ENCODE assay signal across 9 mouse cellular contexts in the genomic region with DNA sequence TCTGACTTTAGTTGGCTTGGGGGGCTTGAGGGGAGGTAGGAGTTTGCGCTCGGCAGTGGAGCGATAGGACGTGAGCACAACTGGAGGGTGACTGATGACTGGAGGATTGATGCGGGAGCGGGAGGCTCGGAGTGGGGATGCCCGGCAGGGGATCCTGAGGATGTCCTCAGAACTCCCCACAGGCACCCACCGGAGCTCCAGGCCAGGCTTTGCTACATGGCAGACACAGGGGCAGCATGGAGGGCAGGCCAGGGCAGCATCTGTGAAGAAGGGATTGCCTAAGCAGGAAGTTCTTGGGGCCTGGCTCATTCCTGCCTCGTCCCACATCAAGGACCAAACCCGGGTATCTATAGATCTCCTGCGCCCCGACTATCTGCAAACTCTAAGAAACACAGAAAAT. TPM values are rescaled to one million over a fixed set of nuclear protein-coding genes. Genes with fewer than 3 reads are reported as not detected.
DNase-seq lines count a peak whose midpoint lies in the region; ATAC-seq lines count a peak whose summit lies in the region.
"Had no signal": no experiment of that assay in that cellular context is flagged by ENCODE, and none has a peak within 500 bp of the region (broad histone marks: within the 10 kb centered on the region; RNA-seq: fewer than 3 reads in every experiment).

No protein-coding gene starts in this region.

- peak overlapping the region; percentile 52; the same call in 1 of the 2 replicates for H3K9ac ChIP-seq in heart, embryonic 15.5 days
- peak overlapping the region; percentile 17 for H3K9ac ChIP-seq in hindbrain, embryonic 16.5 days (ENCODE audit: low read depth, low read length)
- H3K9ac ChIP-seq in midbrain, embryonic 15.5 days: no peak overlapping the region

- 11% methylated on average over 13 of the region's 13 CpGs for WGBS in heart, embryonic 15.5 days
- 6% methylated on average over 13 of the region's 13 CpGs for WGBS in embryonic facial prominence, embryonic 10.5 days
- 8% methylated on average over 13 of the region's 13 CpGs for WGBS in hindbrain, embryonic 16.5 days
- 8% methylated on average over 13 of the region's 13 CpGs for WGBS in midbrain, embryonic 15.5 days

- H3K36me3 ChIP-seq in heart, embryonic 15.5 days: no peaks in the 10 kb centered on the region
- H3K36me3 ChIP-seq in embryonic facial prominence, embryonic 10.5 days (replicated peaks): no peaks in the 10 kb centered on the region
- no peaks in the 10 kb centered on the region for H3K36me3 ChIP-seq in hindbrain, embryonic 16.5 days (ENCODE audit: control insufficient read depth, insufficient read depth, low read length)
- no peaks in the 10 kb centered on the region for H3K36me3 ChIP-seq in midbrain, embryonic 15.5 days (replicated peaks)

- H3K27me3 ChIP-seq in heart, embryonic 15.5 days: peaks cover 16% of the 10 kb centered on the region
- H3K27me3 ChIP-seq in embryonic facial prominence, embryonic 10.5 days (replicated peaks; ENCODE audit: low read depth, poor library complexity, severe bottlenecking): peaks cover 84% of the 10 kb centered on the region
- peaks cover 23% of the 10 kb centered on the region for H3K27me3 ChIP-seq in hindbrain, embryonic 16.5 days (replicated peaks; ENCODE audit: control insufficient read depth, insufficient read depth, low read length)
- peaks cover 25% of the 10 kb centered on the region for H3K27me3 ChIP-seq in midbrain, embryonic 15.5 days (replicated peaks)

- no peaks in the 10 kb centered on the region for H3K9me3 ChIP-seq in heart, embryonic 15.5 days (replicated peaks)
- H3K9me3 ChIP-seq in embryonic facial prominence, embryonic 10.5 days: no peaks in the 10 kb centered on the region
- no peaks in the 10 kb centered on the region for H3K9me3 ChIP-seq in hindbrain, embryonic 16.5 days (ENCODE audit: control insufficient read depth, low read length)
- no peaks in the 10 kb centered on the region for H3K9me3 ChIP-seq in midbrain, embryonic 15.5 days

- H3K27ac ChIP-seq in heart, embryonic 15.5 days: no peak overlapping the region
- peak overlapping the region; percentile 58; the same call in 1 of the 2 replicates for H3K27ac ChIP-seq in embryonic facial prominence, embryonic 10.5 days (replicated peaks)
- no peak overlapping the region for H3K27ac ChIP-seq in hindbrain, embryonic 16.5 days (ENCODE audit: low read depth, low read length)
- H3K27ac ChIP-seq in midbrain, embryonic 15.5 days: no peak overlapping the region

- no peak for ATAC-seq in heart, embryonic 15.5 days (replicated peaks; ENCODE audit: insufficient number of reproducible peaks, insufficient read depth, low FRiP score, low read depth)
- ATAC-seq in hindbrain, embryonic 16.5 days: no peak
- ATAC-seq in midbrain, embryonic 15.5 days (replicated peaks): no peak

- peak overlapping the region; percentile 52 for H3K4me3 ChIP-seq in heart, embryonic 15.5 days
- H3K4me3 ChIP-seq in embryonic facial prominence, embryonic 10.5 days: peak overlapping the region; percentile 60
- H3K4me3 ChIP-seq in hindbrain, embryonic 16.5 days (ENCODE audit: low read length): no peak overlapping the region; the same call in 1 of the 2 replicates
- 0 out of 2 replicates have a peak overlapping the region, but pooled peaks have one; percentile 23 for H3K4me3 ChIP-seq in midbrain, embryonic 15.5 days

- no peak for DNase-seq in heart, adult 8-10 months (ENCODE audit: low spot score)
- DNase-seq in embryonic facial prominence, embryonic 10.5 days (ENCODE audit: low spot score): peak; percentile 42
- no peak for DNase-seq in spleen, adult 18-20 months
- no peak for DNase-seq in adipocyte (ENCODE audit: low spot score)
- DNase-seq in cerebellum, adult 11-12 months: no peak

- H3K4me2 ChIP-seq in heart, embryonic 15.5 days: peak overlapping the region; percentile 84
- H3K4me2 ChIP-seq in hindbrain, embryonic 16.5 days (ENCODE audit: low read length): peak overlapping the region; percentile 59
- peak overlapping the region; percentile 45 for H3K4me2 ChIP-seq in midbrain, embryonic 15.5 days

- H3K4me1 ChIP-seq in heart, embryonic 15.5 days (replicated peaks): peaks cover 19% of the 10 kb centered on the region
- H3K4me1 ChIP-seq in embryonic facial prominence, embryonic 10.5 days: peaks cover 41% of the 10 kb centered on the region
- H3K4me1 ChIP-seq in hindbrain, embryonic 16.5 days (ENCODE audit: control insufficient read depth, insufficient read depth, low read depth, low read length): peaks cover 11% of the 10 kb centered on the region
- H3K4me1 ChIP-seq in midbrain, embryonic 15.5 days: peaks cover 12% of the 10 kb centered on the region

RNA-seq across cellular contexts. Expression of a gene that starts 3.4 kb away (rescaled TPM):
- polyA plus RNA-seq in heart, embryonic 15.5 days (2015; fragmentation: Nextera tagmentation; extraction: Ambion mirVana): 10.8 and 12.7 TPM in 2 replicates
- total RNA-seq in heart, adult 8-10 months (2022): 10 to 100 TPM; 26.6 to 30.9 (median 30.1) TPM
- 8.9 and 9.2 TPM in 2 replicates for polyA plus RNA-seq in embryonic facial prominence, embryonic 10.5 days (2016; fragmentation: Nextera tagmentation; extraction: Ambion mirVana)
- polyA plus RNA-seq in hindbrain, embryonic 16.5 days (2015; fragmentation: Nextera tagmentation; extraction: Ambion mirVana): 27.2 and 33.9 TPM in 2 replicates
- polyA plus RNA-seq in midbrain, embryonic 15.5 days (2015; fragmentation: Nextera tagmentation; extraction: Ambion mirVana): 24.2 and 28.7 TPM in 2 replicates

RNA-seq across cellular contexts. Expression of a gene that starts 14.0 kb away (rescaled TPM):
- 2.0 and 2.2 TPM in 2 replicates for polyA plus RNA-seq in heart, embryonic 15.5 days (2015; fragmentation: Nextera tagmentation; extraction: Ambion mirVana)
- 1 to 10 TPM; 3.4 to 8.3 (median 6.3) TPM for total RNA-seq in heart, adult 8-10 months (2022)
- polyA plus RNA-seq in embryonic facial prominence, embryonic 10.5 days (2016; fragmentation: Nextera tagmentation; extraction: Ambion mirVana): 2.4 and 2.7 TPM in 2 replicates
- polyA plus RNA-seq in hindbrain, embryonic 16.5 days (2015; fragmentation: Nextera tagmentation; extraction: Ambion mirVana): 2.3 and 3.4 TPM in 2 replicates
- polyA plus RNA-seq in midbrain, embryonic 15.5 days (2015; fragmentation: Nextera tagmentation; extraction: Ambion mirVana): 1.3 and 1.6 TPM in 2 replicates

RNA-seq across cellular contexts. Expression of a gene that starts 21.1 kb away (rescaled TPM):
- 67.4 and 78.4 TPM in 2 replicates for polyA plus RNA-seq in heart, embryonic 15.5 days (2015; fragmentation: Nextera tagmentation; extraction: Ambion mirVana)
- total RNA-seq in heart, adult 8-10 months (2022): 10 to 100 TPM; 81.3 to 98.3 (median 89.4) TPM
- polyA plus RNA-seq in embryonic facial prominence, embryonic 10.5 days (2016; fragmentation: Nextera tagmentation; extraction: Ambion mirVana): 87.7 and 93.0 TPM in 2 replicates
- 30.0 and 36.9 TPM in 2 replicates for polyA plus RNA-seq in hindbrain, embryonic 16.5 days (2015; fragmentation: Nextera tagmentation; extraction: Ambion mirVana)
- polyA plus RNA-seq in midbrain, embryonic 15.5 days (2015; fragmentation: Nextera tagmentation; extraction: Ambion mirVana): 22.0 and 22.7 TPM in 2 replicates

RNA-seq across cellular contexts. Expression of a gene that starts 27.0 kb away (rescaled TPM):
- polyA plus RNA-seq in heart, embryonic 15.5 days (2015; fragmentation: Nextera tagmentation; extraction: Ambion mirVana): not detected in 2 replicates
- under 1 TPM in 1 of 4 experiments, not detected in 3; 0.44 TPM for total RNA-seq in heart, adult 8-10 months (2022)
- polyA plus RNA-seq in embryonic facial prominence, embryonic 10.5 days (2016; fragmentation: Nextera tagmentation; extraction: Ambion mirVana): not detected in 2 replicates
- polyA plus RNA-seq in hindbrain, embryonic 16.5 days (2015; fragmentation: Nextera tagmentation; extraction: Ambion mirVana): 0.34 and 0.67 TPM in 2 replicates
- 0.60 and 0.84 TPM in 2 replicates for polyA plus RNA-seq in midbrain, embryonic 15.5 days (2015; fragmentation: Nextera tagmentation; extraction: Ambion mirVana)
- total RNA-seq: CH12.LX had no signal

RNA-seq across cellular contexts. Expression of a gene that starts 52.5 kb away (rescaled TPM):
- 507 and 557 TPM in 2 replicates for polyA plus RNA-seq in heart, embryonic 15.5 days (2015; fragmentation: Nextera tagmentation; extraction: Ambion mirVana)
- 100 to 1,000 TPM; 676 to 808 (median 721) TPM for total RNA-seq in heart, adult 8-10 months (2022)
- 1,085 and 1,128 TPM in 2 replicates for polyA plus RNA-seq in embryonic facial prominence, embryonic 10.5 days (2016; fragmentation: Nextera tagmentation; extraction: Ambion mirVana)
- polyA plus RNA-seq in hindbrain, embryonic 16.5 days (2015; fragmentation: Nextera tagmentation; extraction: Ambion mirVana): 487 and 500 TPM in 2 replicates
- polyA plus RNA-seq in midbrain, embryonic 15.5 days (2015; fragmentation: Nextera tagmentation; extraction: Ambion mirVana): 529 and 538 TPM in 2 replicates
